Mouse (Mus musculus) retina, embryonic 14.5 days (tissue): ENCODE data around the gene Tmem86a.
"Not testable (repeated sequence)": the region's sequence is repeated elsewhere in the genome, so short reads cannot be mapped to it uniquely, and the experiment has no call there.

Experiments used
- DNase-seq: peaks from one replicate; pipeline ENCODE4 v3.0.0-alpha.2; 2015; ENCODE audit warnings: low spot score

Gene Tmem86a

DNA sequence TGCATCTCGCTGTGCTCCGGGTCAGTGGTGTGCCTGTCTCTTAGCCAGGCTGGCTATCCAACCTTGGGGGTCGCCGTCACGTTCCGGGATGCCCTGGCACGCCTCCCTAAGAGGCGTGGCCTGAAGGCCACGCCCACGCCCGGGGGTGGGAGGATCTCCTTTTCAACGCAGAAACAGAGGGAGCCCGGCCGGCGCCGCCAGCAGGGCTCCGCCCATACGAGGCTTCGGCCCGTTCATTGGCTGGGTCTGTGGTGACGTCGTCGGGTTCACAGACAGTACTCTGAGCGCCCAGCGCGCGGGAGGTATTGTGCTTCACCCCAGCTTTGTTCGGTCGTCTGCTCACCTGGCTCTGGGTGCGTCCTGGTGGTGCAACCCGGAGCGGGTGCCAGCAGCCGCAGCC lies at the start of gene Tmem86a:
TSS of gene Tmem86a (plus strand) at position 236 of the 400 bp plus-strand sequence.
- DNase-seq, result peak; percentile 98

DNA sequence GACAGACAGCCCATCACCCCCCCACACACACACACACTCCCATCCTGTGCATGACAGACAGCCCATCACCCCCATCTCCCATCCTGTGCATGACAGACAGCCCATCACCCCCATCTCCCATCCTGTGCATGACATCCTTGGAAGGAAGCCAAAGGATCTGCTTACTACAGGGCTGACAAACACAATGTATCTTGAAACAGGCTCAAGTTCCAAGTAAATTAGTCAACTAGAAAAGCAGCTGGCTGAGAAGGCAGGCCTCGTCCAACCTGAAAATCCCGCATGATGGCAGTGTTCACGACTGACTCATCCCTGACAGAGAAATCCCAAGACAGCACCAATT lies 49.8 kb upstream of the Tmem86a start:
- DNase-seq, result no peak

DNA sequence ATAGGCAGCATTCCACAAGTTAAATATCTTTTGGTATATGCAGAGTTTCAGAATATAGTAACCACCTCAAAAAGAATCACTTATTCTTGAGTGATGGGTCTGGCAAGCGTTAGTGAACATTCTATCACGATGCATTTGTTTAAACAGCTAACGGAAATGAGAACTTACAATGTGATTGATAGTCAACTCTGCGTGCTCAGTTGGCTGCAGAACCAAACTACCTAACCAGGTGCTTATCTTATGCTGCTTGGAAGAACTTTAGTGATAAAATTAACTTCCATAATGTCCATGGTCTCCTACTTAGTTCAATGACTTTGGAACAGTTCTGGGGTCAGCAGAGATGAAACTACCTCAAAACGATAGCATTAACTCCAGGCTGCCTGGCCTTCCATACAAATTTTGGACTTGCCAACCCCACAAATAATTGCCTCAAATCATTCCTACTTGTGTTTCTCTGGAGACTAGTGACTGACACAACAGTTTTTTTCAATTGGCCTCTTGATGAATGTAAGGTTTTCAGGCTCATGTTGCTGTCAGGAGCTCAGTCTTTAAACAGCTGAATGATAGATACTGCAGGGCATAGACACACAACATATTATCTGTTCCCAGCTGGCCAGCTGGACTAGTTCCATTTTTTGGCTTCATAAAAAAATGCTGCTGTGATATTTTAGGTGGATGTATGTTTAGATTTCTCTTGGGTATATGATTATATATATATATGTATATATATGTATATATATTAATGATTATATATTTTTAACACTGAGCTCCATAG lies 49.1 kb upstream of the Tmem86a start:
- DNase-seq, result no peak

DNA sequence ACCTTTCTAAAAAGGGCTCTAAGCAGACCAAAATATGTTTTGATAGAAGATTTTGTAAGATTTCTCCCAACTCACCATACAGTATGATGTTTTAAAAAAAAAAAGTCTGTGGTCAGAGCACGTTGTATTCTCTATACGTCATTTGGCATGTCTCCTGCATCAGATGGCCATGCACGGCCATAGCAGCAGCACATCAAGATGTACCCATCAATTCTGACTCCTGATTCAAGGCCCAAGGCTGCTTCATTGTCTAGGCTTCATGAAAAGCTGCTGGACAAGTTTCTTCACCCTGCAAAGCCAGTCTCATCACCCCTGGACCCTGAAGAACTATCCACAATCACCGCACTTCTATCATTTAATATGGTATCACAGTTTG lies 48.5 kb upstream of the Tmem86a start:
- DNase-seq, result no peak

DNA sequence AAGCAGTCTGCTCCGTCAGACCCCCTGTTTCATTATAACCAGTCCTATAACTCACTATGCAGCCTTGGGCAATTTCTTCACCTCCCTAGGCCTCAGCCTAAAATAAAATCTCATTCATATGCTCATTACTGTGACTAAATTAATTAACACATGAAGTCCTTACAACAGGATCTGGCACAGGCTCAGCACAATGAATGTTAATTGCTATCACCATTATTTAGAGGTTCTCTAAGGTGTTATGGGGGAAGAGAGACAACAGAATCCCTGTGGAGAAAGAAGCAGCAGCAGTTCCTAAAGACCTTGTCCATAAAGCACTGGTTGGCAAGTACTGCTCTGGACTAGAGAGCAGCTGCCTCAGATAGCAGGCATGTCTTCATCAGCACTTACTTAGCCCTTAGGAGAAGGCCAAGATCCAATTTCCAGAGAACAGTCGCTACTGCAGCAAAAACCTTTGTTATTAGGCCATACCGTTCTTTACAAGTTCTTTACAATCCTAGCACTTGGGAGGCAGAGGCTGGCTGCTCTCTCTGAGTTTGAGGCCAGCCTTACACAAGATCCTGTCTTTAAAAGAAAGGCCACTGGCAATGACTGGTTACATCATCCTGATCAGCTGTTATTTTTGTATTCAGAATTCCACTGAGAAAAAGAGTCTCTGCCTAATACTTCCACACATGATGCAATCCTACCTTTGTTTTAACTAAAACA lies 46.8 kb upstream of the Tmem86a start:
- no peak for DNase-seq

DNA sequence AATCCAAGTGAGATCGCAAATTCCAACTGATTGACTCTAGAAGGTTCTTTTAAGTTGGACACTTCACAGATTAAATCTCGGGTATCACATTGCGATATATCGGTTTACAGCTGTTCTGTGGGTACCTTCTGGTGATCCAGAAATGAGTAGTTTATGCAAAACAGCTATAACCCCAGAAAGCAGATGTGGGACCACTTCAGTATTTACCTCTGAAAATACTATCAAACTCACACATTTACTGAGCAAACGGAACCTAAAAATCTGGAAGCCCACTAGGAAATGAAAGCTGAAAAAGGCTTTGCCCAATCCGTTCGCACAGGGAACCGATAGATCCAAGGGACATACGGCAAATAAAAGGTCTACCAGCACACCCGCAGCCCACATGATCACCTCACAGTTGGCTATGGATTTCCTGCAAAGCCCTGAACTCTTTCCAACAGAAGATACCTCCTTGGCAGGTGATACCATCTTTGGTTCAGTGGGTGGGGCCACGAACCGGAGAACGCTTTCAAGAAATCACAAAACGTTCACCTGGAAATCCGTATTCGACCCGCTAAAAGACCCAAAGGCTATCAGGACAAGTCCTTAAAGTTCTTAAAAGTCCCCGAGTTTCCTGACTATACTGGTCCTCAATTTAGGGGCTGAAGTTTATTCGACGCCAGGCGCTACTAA lies 43.2 kb upstream of the Tmem86a start:
- peak; percentile 12 for DNase-seq

DNA sequence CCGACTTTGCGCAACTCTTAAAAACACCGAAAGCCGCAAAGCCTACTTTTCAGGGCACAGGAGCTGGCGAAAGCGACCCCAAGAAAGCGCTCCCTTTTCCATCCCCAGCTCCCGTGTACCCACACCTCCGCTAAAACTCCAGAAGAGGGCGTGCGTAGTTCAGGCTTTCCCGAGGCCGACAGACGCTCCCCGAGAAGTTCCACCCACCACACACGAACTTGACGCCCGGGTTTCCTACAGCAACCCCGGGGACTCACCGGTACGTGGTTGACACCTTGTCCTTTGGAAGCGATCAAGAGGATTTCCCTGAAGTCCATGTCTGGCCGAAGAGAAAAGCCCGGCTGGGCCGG lies 42.6 kb upstream of the Tmem86a start:
- DNase-seq, result peak; percentile 82

DNA sequence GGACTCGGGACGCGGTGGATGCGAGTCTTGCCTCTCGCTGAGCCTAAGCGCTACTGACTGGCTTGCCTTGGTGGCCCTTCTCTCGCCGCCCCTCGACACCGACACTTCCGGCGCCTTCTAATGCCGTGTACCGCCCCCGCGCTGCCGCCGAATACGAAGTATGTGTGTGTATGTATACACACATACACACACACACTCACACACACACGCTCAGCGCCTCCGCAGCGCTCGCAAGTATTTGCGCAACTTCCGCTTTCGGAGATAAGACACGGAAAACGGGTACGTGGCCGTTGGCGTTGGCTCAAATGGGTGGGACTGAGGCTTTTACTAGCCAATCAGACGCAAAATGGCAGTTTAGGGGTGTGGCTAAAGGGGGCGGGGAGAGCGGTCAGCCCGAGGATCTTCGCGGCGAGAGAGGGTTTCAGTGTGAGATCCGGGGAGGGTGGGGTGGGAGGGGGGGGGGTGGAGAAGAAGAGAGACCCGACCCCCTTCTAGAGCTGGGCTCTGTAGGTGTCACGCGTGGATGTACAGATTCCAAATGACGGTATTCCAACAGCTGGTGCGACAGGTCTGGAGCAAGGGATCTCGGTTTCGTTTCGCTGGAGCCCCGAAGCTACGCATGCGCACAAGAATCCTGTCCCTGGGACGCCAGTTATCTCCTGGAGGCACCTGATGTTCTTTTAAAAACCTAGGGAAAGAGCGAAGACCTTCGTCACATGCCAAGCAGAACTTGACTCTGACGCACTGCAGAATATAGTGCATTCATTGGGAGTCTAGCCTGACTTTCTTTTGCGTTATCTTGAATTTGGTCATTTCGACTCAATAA lies 42.0 kb upstream of the Tmem86a start, which contains the start of gene Spty2d1:
TSS of gene Spty2d1 (minus strand) at position 244 of the 826 bp plus-strand sequence.
- peak; percentile 97 for DNase-seq

DNA sequence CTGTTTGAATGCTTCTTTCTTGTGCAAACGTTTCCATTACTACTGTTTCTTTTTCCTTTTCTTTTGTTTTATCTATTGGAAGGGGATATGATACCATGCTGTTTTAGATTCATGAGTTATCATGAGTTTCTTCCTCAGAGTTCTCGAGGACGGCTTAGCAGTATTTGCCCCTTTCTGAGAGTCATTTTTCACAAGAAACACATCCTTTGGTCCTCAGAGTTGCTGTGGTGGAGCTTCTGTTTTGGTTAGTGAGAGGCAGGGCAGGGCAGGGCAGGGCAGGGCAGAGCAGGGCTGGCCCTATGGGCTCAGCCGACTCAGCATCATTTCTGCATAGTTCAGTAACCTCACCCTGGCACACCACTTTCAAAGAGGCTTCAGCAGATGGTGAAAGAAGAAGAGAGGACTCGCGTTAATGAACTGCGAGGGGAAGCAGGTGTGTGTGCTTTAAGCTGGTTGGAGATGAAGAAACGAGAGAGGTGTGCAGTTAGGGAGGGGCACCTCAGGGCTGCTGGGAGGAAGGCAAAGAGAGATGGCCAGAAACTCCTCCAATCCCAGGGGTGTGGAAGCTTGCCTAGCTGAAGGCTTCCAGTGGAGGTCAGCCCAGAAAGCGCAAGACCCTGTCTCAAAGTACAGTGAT lies 37.2 kb upstream of the Tmem86a start:
- no peak for DNase-seq

DNA sequence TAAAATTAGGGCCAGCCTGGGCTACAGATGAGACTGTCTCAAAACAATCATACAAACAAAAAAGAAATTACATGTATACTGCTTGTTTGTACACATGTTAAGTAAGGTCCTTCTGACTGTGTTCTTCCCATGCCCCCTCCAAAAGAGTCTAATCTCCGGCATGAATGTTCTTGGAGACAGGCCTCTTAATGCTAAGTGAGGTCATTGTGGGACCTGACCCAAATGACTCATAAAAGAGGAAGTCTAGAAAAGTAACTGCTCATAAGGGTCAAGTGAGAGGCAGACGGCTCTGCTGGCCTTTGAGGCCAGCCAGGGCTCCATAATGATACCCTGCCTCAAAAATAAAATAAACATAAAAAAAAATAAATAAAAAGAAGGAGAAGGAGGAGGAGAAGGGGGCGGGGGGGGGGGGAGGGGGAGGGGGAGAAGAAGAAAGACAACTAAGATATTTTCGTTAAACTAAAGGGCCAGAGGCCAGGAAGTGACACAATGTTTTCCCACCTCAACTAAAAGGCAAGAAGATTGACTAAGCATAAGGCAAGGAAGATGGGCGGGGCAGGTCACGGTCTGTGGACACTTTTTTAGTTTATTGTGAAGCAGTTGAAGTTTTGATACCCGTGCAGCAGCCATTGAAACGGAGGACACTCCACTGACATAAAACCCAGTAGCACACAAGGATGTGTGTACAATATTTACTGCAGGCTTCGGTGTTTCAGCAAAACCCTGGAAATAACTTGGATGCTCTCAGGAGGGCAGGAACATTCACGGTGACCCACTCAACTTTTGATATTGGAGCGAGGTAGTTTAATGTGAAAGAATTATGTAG lies 35.6 kb upstream of the Tmem86a start:
- no peak for DNase-seq

DNA sequence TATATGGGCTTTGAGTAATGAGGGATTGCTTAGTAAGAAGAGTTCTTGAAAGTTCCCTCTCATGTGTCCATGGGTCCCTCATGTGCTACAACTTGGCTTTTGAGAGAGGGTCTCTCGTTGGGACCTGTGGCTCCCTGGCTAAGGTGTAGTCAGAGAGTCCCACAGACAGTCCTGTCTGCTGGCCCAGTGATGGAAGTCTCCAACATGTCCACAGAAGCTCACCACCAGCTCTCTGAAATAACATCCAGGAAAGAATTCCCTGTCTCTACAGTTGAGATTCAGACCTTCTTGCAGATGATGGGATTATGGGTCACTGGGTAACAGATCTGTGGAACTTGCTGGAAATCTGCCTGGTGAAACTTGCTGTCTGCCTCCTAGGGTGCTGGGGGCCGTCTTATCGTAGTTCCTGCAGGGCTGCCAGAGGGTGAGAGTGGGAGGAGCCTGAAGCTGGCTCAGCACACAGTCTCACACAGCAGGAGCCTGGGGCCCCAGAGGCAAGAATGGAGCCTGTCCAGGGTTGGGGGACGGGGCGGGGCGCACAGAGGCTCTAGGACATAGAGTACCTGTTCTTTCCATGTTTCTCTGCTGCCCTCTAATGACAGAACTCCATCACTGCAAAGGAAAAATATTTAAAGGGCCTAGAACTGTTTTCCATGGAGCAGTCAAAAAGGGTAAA lies 34.9 kb upstream of the Tmem86a start:
- DNase-seq, result peak; percentile 93

DNA sequence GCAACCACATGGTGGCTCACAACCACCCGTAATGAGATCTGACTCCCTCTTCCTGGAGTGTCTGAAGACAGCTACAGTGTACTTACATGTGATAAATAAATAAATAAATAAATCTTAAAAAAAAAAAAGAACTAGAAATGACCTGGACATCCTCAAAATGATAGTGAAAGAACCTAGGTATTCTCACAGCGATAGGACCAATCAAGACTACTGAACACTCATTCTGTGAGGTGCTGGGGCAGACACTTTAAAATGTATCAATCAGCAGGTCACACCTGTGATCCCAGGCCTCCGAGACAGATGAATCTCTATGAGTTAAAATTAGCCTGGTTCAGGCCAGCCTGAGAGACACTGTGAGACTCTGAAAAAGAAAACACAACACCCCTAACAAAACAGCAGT lies 33.8 kb upstream of the Tmem86a start:
- DNase-seq, result no peak

DNA sequence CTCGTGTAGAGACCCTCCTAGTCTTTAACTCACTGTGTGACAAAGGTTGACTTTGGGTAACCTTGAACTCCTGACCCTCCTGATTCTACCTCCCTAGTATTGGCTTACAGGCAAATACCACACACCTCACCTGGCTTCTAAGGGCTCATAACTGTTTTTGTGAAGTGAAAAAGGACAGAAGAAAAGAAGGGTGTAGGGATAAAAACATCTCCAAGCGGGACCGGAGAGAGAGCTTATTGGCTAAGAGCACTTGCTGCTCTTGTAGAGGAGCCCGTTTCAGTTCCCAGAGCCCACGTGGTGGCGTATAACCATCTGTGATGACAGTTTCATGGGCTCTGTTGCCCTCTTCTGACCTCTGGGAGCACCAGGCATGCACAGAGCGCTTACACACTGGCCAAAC lies 33.3 kb upstream of the Tmem86a start:
- no peak for DNase-seq

DNA sequence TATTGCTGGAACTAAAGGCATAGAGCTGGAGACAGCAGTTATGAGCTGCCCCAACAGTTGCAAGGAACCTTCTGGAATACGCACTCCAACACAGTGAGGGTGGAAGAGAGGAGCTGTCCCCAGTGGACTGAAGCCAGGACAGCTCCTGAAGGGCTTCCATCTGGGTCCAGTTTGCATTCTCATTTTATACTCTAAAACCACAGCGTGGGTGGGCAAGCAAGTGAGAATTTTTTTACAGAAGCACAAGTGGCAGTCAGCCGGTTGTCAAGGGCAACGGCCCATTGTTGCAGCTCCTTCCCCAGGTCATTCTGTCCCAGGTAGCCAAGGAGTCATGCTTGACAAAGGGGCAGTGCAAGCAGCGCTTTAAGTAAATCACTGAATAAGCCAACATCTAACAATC lies 30.8 kb upstream of the Tmem86a start:
- no peak for DNase-seq

DNA sequence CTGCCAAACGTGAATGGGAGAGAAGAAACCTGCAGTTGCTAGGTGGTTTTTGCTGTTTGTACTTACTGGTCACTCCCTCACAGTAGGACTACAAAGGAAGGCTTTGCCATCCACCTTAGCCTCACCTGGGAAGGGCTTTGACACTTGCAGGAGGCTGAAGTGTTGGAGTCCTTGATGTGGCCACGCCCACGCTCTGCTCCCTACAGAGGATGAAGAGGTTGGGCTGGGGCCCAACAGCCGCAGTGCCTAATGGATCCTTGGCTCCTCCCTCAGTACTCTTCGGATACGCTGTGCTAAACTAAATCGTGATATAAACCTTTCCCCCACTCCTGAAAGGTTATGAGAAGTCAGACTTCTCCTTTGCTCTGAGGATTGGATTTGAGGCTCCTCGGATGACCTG lies 29.4 kb upstream of the Tmem86a start:
- DNase-seq, result no peak

DNA sequence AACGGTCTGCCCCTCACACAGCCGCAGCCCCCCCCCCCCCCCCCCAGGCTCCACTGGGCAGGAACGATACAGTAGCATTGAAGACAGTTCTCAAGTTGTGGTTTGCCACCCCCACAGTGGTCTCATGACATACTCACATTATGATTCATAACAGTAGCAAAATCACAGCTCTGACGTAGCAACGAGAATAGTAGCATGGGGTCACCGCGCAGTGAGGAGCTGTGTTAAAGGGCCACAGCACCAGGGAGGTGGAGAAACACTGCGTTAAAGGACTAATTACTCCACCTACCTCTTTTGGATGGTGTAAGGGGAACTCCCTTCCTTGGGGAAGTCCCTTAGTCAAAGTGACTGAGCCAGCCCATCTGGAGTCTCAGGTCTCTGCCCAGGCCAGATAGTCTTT lies 27.9 kb upstream of the Tmem86a start:
- DNase-seq, result no peak

DNA sequence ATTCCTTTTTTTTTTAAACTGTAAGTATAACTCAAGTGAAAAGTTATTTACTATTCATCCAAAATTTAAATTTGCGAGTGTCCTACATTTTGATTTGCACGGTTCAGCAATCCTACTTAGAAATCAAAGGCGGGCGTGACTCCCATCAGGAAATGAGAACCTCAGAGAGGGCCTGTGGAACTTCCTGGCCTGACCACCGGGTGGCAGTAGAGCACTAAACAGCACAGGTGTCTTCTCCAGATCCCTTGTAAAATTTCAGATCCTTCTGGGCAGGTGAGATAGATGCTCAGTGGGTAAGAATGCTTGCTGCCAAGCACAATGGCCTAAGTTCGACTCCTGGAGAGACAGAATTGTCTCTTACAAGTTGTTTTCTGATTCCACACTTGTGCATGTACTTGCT lies 26.9 kb upstream of the Tmem86a start:
- peak; percentile 86 for DNase-seq

DNA sequence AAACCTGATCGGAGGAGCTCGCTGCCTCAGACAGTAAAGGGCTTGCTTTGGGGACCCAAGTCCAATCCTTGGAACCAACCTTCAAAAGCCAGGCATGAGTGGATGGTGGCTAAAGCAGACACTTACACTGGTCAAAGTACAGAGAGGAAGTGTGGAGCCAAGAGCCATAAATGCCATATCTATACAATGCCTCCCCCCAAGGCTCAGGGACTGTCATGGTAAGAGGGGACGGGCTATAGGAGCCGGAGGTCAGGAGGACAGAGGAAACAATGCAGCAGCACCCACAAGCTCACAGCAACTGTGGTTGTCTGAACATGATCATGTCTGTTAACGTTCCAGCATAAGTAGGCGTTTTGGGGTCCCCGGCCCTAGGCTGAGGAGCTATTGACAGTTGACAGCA lies 25.9 kb upstream of the Tmem86a start:
- no peak for DNase-seq

DNA sequence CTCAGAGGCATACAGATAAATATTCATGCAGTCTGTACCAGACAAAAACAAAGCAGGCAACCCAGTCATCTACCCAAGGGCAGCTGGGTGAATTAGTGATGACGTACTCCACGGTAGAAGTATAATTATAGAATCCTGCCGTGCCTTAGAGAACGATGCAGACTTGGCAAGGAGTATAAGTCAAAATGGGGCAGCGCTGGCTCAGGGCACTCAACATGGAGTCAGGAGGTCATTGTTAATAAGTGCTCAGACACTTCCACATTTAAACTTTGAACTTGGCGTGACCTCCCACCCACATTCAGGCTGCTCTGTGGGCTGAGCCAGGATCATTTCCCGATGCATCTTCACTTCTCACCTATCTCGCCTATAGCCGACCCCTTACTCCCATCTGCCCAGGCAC lies 25.0 kb upstream of the Tmem86a start:
- DNase-seq, result no peak

DNA sequence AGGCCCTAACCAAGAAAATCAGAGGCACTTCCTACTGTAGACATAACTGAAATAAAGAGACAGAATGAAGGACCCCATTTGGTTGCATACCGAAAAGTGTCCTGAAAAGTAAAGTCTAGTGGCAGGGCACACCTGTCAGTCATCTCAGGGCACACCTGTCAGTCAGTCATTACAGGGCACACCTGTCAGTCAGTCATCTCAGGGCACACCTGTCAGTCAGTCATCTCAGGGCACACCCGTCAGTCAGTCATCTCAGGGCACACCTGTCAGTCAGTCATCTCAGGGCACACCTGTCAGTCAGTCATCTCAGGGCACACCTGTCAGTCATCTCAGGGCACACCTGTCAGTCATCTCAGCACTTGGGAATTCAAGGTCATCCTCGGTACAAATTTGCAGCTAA lies 23.5 kb upstream of the Tmem86a start:
- DNase-seq, result not testable (repeated sequence)
